Mouse (Mus musculus): ENCODE data around the gene Rbm6. TPM values are rescaled to one million over a fixed set of nuclear protein-coding genes. Genes with fewer than 3 reads are reported as not detected.
A peak's percentile ranks its signal among the peaks of the same experiment; 100 is the strongest.

Rbm6 gene
- polyA plus RNA-seq, 1 experiment, result 19.0 TPM

DNA sequence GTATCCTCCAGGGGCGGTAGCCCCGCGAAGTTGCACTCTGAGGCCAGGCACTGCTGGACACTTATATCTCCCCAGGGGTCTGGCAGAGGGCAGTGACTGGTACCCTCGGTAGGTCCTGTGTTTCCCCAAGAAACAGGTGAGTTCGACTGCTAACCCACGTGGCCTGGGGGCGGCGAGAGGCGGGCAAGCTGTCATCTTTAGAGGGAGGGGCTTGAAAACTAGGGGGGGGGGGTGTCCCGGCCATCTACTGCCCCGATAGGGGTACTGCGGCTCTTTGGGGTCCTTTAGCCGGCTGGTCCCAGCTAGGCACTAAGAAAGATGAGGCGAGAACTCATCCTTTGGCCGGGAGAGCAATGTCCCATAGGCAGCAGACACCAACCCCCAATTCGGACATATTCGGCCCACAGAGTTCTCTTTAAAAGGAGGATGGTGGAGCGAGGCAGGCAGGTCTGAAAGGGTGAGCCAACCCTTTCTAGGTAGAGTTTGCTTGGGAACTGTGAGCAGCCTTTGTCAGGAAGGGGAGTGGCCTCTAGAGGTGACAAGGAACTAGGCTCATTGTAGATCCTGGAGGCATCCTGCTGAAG, 15.3 kb upstream of the Rbm6 start:
- H3K4me3 ChIP-seq (replicated peaks; ENCODE audit: extremely low read depth, low read depth, low read length), result peak overlapping the region; percentile 75
- TF ChIP-seq CTCF (IDR thresholded peaks at IDR 0.05; ENCODE audit: insufficient read depth, low read length) (no peak), POLR2A (IDR thresholded peaks at IDR 0.05; ENCODE audit: borderline replicate concordance, extremely low read depth, low read depth, low read length) (no peak)
- 0% methylated on average over 18 of the region's 18 CpGs for WGBS
- DNase-seq, result peak; percentile 30
- no peaks in the 10 kb centered on the region for H3K4me1 ChIP-seq (ENCODE audit: control insufficient read depth, insufficient read depth, low read length)

DNA sequence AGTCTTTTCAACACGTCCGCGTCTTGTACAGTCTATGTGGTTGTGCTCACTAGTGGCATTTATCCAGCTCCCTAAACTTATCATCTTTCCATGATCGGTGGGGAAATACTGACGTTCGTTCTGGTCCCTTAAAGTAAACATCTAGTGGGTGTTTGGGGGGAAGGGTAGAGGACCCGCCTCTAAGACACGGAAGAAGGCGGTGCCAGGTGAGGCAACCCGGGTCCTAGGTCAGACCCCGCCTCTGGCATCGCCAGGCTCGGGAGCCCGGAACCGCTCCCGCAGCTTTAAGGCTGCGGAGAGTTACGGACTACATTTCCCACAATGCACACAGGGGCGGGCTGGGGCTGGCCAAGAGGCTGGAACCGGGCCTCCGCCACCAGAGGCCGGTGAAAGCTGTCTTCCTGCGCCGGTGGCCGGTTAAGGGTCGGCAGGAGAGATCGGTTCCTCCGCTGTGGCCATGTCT, 14.8 kb upstream of the Rbm6 start, which contains the start of gene Mon1a:
Gene Mon1a, plus strand, starts transcription at position 348 of the 463 bp plus-strand sequence.
- peak within 1 kb of the TSS; percentile 75 for H3K4me3 ChIP-seq (replicated peaks; ENCODE audit: extremely low read depth, low read depth, low read length)
- TF ChIP-seq CTCF (IDR thresholded peaks at IDR 0.05; ENCODE audit: insufficient read depth, low read length), result no peak
- TF ChIP-seq POLR2A (IDR thresholded peaks at IDR 0.05; ENCODE audit: borderline replicate concordance, extremely low read depth, low read depth, low read length), result peak; percentile 75; the same call in 1 of the 2 replicates
- DNase-seq, result peak; percentile 85
- WGBS, result under 1% methylated on average over 28 of the region's 28 CpGs
- no peaks in the 10 kb centered on the region for H3K4me1 ChIP-seq (ENCODE audit: control insufficient read depth, insufficient read depth, low read length)

DNA sequence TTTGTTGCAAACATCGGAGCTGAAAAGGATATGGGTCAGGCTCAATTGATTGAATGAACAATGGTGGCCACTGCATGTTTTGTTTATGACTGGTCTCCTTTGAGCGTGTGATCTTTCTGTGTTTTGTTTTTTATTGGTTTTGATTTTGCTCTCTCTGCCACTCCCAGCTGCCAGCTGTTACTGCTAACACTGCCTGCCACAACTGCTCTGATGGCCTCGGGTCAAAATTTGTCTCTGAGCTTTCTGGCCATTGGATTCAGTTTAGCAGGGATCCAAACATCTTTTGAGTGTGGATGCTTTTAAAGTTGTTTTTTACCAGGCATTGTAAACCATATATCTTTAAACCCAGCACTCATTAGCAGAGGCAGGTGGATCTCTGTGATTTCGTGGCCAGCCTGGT, 7.4 kb upstream of the Rbm6 start:
- no peaks in the 10 kb centered on the region for H3K4me1 ChIP-seq (ENCODE audit: control insufficient read depth, insufficient read depth, low read length)
- TF ChIP-seq POLR2A (IDR thresholded peaks at IDR 0.05; ENCODE audit: borderline replicate concordance, extremely low read depth, low read depth, low read length) (no peak), CTCF (IDR thresholded peaks at IDR 0.05; ENCODE audit: insufficient read depth, low read length) (no peak)
- 52% methylated on average over 4 of the region's 4 CpGs for WGBS
- no peak overlapping the region for H3K4me3 ChIP-seq (replicated peaks; ENCODE audit: extremely low read depth, low read depth, low read length)
- no peak for DNase-seq

DNA sequence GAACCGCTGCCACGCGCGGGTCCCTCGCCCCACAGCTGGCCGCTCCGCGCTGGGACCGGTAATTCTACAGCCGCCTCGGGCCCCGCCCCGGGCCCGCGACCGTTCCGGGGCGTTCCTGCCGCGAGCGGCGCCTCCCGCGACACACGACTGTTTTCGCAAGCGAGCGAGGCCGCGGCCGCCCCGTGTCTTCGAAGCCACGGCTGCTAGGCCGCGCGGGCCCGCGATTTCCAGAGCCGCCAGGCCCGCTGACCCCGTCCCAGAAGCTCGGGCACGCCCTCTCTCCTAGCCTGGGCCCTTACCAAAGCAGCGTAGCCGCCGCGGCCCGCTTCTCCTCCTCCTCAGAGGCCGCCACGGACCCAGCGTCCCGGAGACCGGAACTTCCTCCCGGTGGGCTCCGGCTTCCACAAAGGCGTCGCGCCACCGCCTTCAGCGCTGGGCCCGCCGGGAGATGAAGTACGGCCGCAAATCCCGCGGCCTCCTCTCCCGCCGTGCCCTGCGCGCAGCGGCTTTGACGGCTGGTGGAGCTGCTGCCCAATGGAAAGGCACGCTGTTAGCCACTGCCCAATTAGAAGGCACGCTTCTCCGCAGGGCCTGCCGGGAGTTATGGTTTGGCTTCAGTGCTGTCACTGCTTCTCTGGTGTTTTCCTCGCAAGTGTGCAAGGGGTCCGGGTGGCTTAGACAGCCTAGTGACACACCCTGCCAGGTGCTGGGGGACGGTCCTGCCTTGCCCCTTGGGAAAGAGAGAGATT, 513 bp downstream of the Rbm6 start:
- peaks cover 6% of the 10 kb centered on the region; the same call in 1 of the 2 replicates for H3K4me1 ChIP-seq (ENCODE audit: control insufficient read depth, insufficient read depth, low read length)
- DNase-seq, result peak; percentile 87
- peak overlapping the region; percentile 97 for H3K4me3 ChIP-seq (replicated peaks; ENCODE audit: extremely low read depth, low read depth, low read length)
- peak; percentile 92; the same call in 1 of the 2 replicates for TF ChIP-seq POLR2A (IDR thresholded peaks at IDR 0.05; ENCODE audit: borderline replicate concordance, extremely low read depth, low read depth, low read length)
- no peak for TF ChIP-seq CTCF (IDR thresholded peaks at IDR 0.05; ENCODE audit: insufficient read depth, low read length)
- under 1% methylated on average over 80 of the region's 80 CpGs for WGBS

DNA sequence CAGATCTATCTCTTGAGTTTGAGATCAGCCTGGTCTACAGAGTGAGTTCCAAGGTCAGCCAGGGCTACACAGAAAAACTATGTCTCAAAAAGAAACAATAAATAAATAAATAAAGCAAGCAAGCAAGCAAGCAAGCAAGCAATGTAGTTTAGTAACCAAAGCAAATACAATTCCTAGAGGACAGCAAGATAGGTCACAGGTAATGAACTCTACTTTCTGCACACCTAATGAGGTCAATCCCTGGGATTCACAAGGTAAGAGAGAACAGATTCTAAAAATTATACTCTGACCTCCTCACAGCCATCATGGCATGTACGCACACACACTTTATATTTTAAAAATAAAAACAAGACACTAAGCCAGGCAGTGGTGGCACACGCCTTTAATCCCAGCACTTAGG, 7.0 kb downstream of the Rbm6 start:
- no peak for DNase-seq
- Histone ChIP-seq H3K4me3 (replicated peaks; ENCODE audit: extremely low read depth, low read depth, low read length) (no peak overlapping the region), H3K4me1 (ENCODE audit: control insufficient read depth, insufficient read depth, low read length) (peaks cover 2% of the 10 kb centered on the region; the same call in 1 of the 2 replicates)
- 98% methylated on average over 2 of the region's 2 CpGs for WGBS
- TF ChIP-seq CTCF (IDR thresholded peaks at IDR 0.05; ENCODE audit: insufficient read depth, low read length) (no peak), POLR2A (IDR thresholded peaks at IDR 0.05; ENCODE audit: borderline replicate concordance, extremely low read depth, low read depth, low read length) (no peak)

DNA sequence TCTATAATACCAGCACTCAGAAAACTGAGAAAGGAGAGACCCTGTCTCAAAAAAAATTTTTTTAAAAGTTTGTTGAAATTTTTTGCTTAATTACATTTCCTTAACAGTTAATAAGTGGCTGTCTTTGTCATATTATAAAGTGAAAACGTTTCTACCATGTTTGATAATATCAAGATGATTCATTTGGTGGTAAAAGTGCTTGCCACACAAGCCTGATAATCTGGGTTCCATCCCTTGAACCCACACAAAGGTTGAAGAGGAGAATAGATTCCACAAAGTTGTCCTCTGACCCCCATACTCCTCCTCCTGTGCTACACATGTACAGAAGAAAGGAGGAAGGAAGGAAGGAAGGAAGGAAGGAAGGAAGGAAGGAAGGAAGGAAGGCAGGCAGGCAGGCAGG, 8.5 kb downstream of the Rbm6 start:
- 33% methylated on average over 1 of the region's 1 CpGs for WGBS
- DNase-seq, result no peak
- peaks cover 2% of the 10 kb centered on the region; the same call in 1 of the 2 replicates for H3K4me1 ChIP-seq (ENCODE audit: control insufficient read depth, insufficient read depth, low read length)
- H3K4me3 ChIP-seq (replicated peaks; ENCODE audit: extremely low read depth, low read depth, low read length), result no peak overlapping the region
- no peak for TF ChIP-seq CTCF (IDR thresholded peaks at IDR 0.05; ENCODE audit: insufficient read depth, low read length)
- TF ChIP-seq POLR2A (IDR thresholded peaks at IDR 0.05; ENCODE audit: borderline replicate concordance, extremely low read depth, low read depth, low read length), result no peak

DNA sequence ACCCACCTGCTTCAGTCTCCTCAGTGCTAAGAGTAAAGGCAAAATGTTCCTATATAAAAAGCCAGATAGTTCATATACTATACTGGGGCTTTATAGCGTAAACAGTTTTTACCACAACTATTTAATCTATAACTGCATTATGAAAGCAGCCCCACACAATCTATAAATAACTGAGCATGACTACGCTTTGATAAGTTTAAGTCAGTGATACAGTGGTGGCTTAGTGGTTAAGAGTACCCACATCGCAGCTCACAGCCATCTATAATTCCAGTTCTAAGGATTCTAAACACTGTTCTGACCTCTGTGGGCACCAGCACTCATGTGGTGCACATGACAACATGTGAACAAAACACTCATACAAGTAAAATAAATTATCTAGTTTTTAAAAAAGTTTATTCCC, 14.7 kb downstream of the Rbm6 start:
- 94% methylated on average over 3 of the region's 3 CpGs for WGBS
- DNase-seq, result no peak
- Histone ChIP-seq H3K4me3 (replicated peaks; ENCODE audit: extremely low read depth, low read depth, low read length) (no peak overlapping the region), H3K4me1 (ENCODE audit: control insufficient read depth, insufficient read depth, low read length) (no peaks in the 10 kb centered on the region; the same call in 1 of the 2 replicates)
- TF ChIP-seq POLR2A (IDR thresholded peaks at IDR 0.05; ENCODE audit: borderline replicate concordance, extremely low read depth, low read depth, low read length) (no peak), CTCF (IDR thresholded peaks at IDR 0.05; ENCODE audit: insufficient read depth, low read length) (no peak)

DNA sequence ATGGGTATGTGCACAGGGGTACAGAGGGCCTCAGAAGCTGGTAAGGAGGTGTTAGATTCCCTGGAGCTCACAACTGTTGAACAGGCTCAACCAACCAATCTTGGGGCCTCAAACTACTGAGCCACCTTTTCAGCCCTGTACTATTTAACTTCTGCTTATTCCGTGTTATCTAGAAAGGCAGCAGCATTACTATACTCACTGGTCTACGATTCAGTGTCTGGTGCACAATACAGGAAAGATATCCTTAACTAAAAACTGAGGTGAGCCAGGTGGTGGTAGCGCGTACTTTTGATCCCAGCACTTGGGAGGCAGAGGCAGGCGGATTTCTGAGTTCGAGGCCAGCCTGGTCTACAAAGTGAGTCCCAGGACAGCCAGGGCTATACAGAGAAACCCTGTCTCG, 24.1 kb downstream of the Rbm6 start:
- no peak for DNase-seq
- no peak for TF ChIP-seq CTCF (IDR thresholded peaks at IDR 0.05; ENCODE audit: insufficient read depth, low read length)
- no peak for TF ChIP-seq POLR2A (IDR thresholded peaks at IDR 0.05; ENCODE audit: borderline replicate concordance, extremely low read depth, low read depth, low read length)
- Histone ChIP-seq H3K4me3 (replicated peaks; ENCODE audit: extremely low read depth, low read depth, low read length) (no peak overlapping the region), H3K4me1 (ENCODE audit: control insufficient read depth, insufficient read depth, low read length) (no peaks in the 10 kb centered on the region)
- WGBS, result 97% methylated on average over 7 of the region's 7 CpGs

DNA sequence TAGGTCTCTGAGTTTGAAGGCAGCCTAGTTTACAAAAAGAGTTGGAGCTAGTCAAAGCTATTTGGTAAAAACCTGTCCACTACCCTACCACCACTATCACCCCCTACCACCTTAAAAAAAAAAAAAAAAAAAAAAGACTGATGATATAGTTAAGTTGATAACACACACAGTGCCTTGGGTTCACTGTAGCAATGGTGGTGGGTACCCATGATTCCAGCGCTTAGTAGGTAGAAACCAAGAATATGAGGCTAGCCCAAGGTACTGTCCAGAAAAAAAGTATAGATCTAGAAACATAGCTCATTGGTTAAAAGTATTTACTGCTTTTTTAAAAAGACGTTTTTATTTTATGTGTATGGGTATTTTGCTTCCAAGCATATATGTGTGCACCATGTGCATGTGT, 30.3 kb downstream of the Rbm6 start:
- TF ChIP-seq CTCF (IDR thresholded peaks at IDR 0.05; ENCODE audit: insufficient read depth, low read length) (no peak), POLR2A (IDR thresholded peaks at IDR 0.05; ENCODE audit: borderline replicate concordance, extremely low read depth, low read depth, low read length) (no peak)
- 96% methylated on average over 2 of the region's 2 CpGs for WGBS

More for the DNA sequence above, 30.3 kb downstream of the Rbm6 start:
- Histone ChIP-seq H3K4me1 (ENCODE audit: control insufficient read depth, insufficient read depth, low read length) (no peaks in the 10 kb centered on the region), H3K4me3 (replicated peaks; ENCODE audit: extremely low read depth, low read depth, low read length) (no peak overlapping the region)
- DNase-seq, result no peak

Measured in lung, adult 2 months (tissue).